Mouse (Mus musculus) intestine, embryonic 15.5 days (tissue): ENCODE measurements at regions not wholly inside any gene's neighbourhood (a gene's known extent, or its start where the extent isn't known, plus 50 kb on each side); places are given as distances from the start of the nearest gene placed in this dataset.

ENCODE experiments used
- ATAC-seq: fragments of 200-750 bp; cut with Nextera tagmentation; 2 replicates; pipeline ENCODE4 v1.8.0; 2017; ENCODE audit warnings: moderate TSS enrichment, moderate library complexity
- H3K27ac ChIP-seq: fragments of 300-500 bp; sonication (generic); 2 replicates; pipeline ENCODE4 v1.5.1; 2015; ENCODE audit warnings: mild to moderate bottlenecking, inconsistent platforms
- H3K27me3 ChIP-seq: fragments of 300-500 bp; sonication (generic); replicated peaks from 2 replicates; pipeline ENCODE4 v1.6.1; 2015; ENCODE audit warnings: inconsistent platforms
- H3K36me3 ChIP-seq: fragments of 300-500 bp; sonication (generic); 2 replicates; pipeline ENCODE4 v1.6.1; 2015; ENCODE audit warnings: inconsistent platforms
- H3K4me1 ChIP-seq: fragments of 300-500 bp; sonication (generic); replicated peaks from 2 replicates; pipeline ENCODE4 v1.6.1; 2015; ENCODE audit warnings: inconsistent platforms
- H3K4me2 ChIP-seq: fragments of 300-500 bp; sonication (generic); replicated peaks from 2 replicates; pipeline ENCODE4 v1.6.1; 2015; ENCODE audit warnings: mild to moderate bottlenecking, inconsistent platforms
- H3K4me3 ChIP-seq: fragments of 300-500 bp; sonication (generic); replicated peaks from 2 replicates; pipeline ENCODE4 v1.5.1; 2015; ENCODE audit warnings: inconsistent platforms
- H3K9ac ChIP-seq: fragments of 300-500 bp; sonication (generic); 2 replicates; pipeline ENCODE4 v1.6.1; 2015; ENCODE audit warnings: inconsistent platforms
- H3K9me3 ChIP-seq: fragments of 300-500 bp; sonication (generic); 2 replicates; pipeline ENCODE4 v1.6.1; 2016; ENCODE audit warnings: inconsistent platforms
- WGBS: fragments of 180-500 bp; shearing (Covaris S2); methylation state at CpG from one replicate; pipeline ENCODE4 v1.1.7; 2015; 5-methylcytosine and 5-hydroxymethylcytosine counted together

GRCm38 (mm10) chr2:170222819-170223218 is 74.9 kb upstream of the Zfp217 start:
- peak overlapping the region; percentile 42 for H3K4me2 ChIP-seq
- no peaks in the 10 kb centered on the region for H3K27me3 ChIP-seq
- WGBS, result 1% methylated on average over 6 of the region's 6 CpGs
- H3K4me3 ChIP-seq, result no peak overlapping the region
- H3K36me3 ChIP-seq, result no peaks in the 10 kb centered on the region
- H3K4me1 ChIP-seq, result peaks cover 27% of the 10 kb centered on the region
- ATAC-seq, result no peak
- no peaks in the 10 kb centered on the region for H3K9me3 ChIP-seq
- H3K9ac ChIP-seq, result peak overlapping the region; percentile 26; the same call in 1 of the 2 replicates
- H3K27ac ChIP-seq, result peak overlapping the region; percentile 55; the same call in 1 of the 2 replicates

GRCm38 (mm10) chr2:170221994-170222535 is 74.2 kb upstream of the Zfp217 start:
- no peak for ATAC-seq
- peaks cover 27% of the 10 kb centered on the region for H3K4me1 ChIP-seq
- 19% methylated on average over 13 of the region's 13 CpGs for WGBS
- H3K4me2 ChIP-seq, result peak overlapping the region; percentile 42
- H3K9me3 ChIP-seq, result no peaks in the 10 kb centered on the region
- H3K36me3 ChIP-seq, result no peaks in the 10 kb centered on the region
- H3K27me3 ChIP-seq, result no peaks in the 10 kb centered on the region
- no peak overlapping the region for H3K9ac ChIP-seq
- no peak overlapping the region for H3K4me3 ChIP-seq
- peak overlapping the region; percentile 44; the same call in 1 of the 2 replicates for H3K27ac ChIP-seq

- Histone ChIP-seq H3K9ac (peak overlapping the region; percentile 31), H3K4me3 (peak overlapping the region; percentile 23), H3K4me1 (peaks cover 27% of the 10 kb centered on the region), H3K27me3 (no peaks in the 10 kb centered on the region), H3K4me2 (peak overlapping the region; percentile 72), H3K27ac (peak overlapping the region; percentile 23; the same call in 1 of the 2 replicates), H3K9me3 (no peaks in the 10 kb centered on the region), H3K36me3 (no peaks in the 10 kb centered on the region)
- ATAC-seq, result peak; percentile 29; the same call in 1 of the 2 replicates
- WGBS, result 2% methylated on average over 20 of the region's 20 CpGs
Measured at GRCm38 (mm10) chr2:170220871-170221369, 73.0 kb upstream of the Zfp217 start.

- Histone ChIP-seq H3K4me1 (peaks cover 27% of the 10 kb centered on the region), H3K9ac (no peak overlapping the region), H3K27ac (0 out of 2 replicates have a peak overlapping the region, but pooled peaks have one; percentile 23), H3K36me3 (no peaks in the 10 kb centered on the region), H3K4me2 (peak overlapping the region; percentile 72), H3K9me3 (no peaks in the 10 kb centered on the region), H3K4me3 (peak overlapping the region; percentile 23), H3K27me3 (no peaks in the 10 kb centered on the region)
- WGBS, result 13% methylated on average over 11 of the region's 11 CpGs
- no peak for ATAC-seq
Measured at GRCm38 (mm10) chr2:170220443-170220842, 72.5 kb upstream of the Zfp217 start.

- peak overlapping the region; percentile 14; the same call in 1 of the 2 replicates for H3K27ac ChIP-seq
- ATAC-seq, result no peak; the same call in 1 of the 2 replicates
- peaks cover 27% of the 10 kb centered on the region for H3K4me1 ChIP-seq
- no peaks in the 10 kb centered on the region for H3K36me3 ChIP-seq
- WGBS, result 12% methylated on average over 20 of the region's 20 CpGs
- no peaks in the 10 kb centered on the region for H3K27me3 ChIP-seq
- no peaks in the 10 kb centered on the region for H3K9me3 ChIP-seq
- peak overlapping the region; percentile 72 for H3K4me2 ChIP-seq
- H3K9ac ChIP-seq, result peak overlapping the region; percentile 43; the same call in 1 of the 2 replicates
- H3K4me3 ChIP-seq, result peak overlapping the region; percentile 23
Measured at GRCm38 (mm10) chr2:170219611-170220401, 71.9 kb upstream of the Zfp217 start.

- H3K4me1 ChIP-seq, result peaks cover 27% of the 10 kb centered on the region
- H3K4me2 ChIP-seq, result peak overlapping the region; percentile 72
- no peak for ATAC-seq
- no peaks in the 10 kb centered on the region for H3K36me3 ChIP-seq
- H3K4me3 ChIP-seq, result peak overlapping the region; percentile 23
- peak overlapping the region; percentile 14; the same call in 1 of the 2 replicates for H3K27ac ChIP-seq
- H3K9me3 ChIP-seq, result no peaks in the 10 kb centered on the region
- no peaks in the 10 kb centered on the region for H3K27me3 ChIP-seq
- H3K9ac ChIP-seq, result peak overlapping the region; percentile 43; the same call in 1 of the 2 replicates
- 9% methylated on average over 11 of the region's 11 CpGs for WGBS
Measured at GRCm38 (mm10) chr2:170219161-170219581, 71.3 kb upstream of the Zfp217 start.

- Histone ChIP-seq H3K9ac (no peak overlapping the region), H3K4me2 (peak overlapping the region; percentile 72), H3K36me3 (no peaks in the 10 kb centered on the region), H3K9me3 (no peaks in the 10 kb centered on the region), H3K4me3 (no peak overlapping the region), H3K27me3 (no peaks in the 10 kb centered on the region), H3K27ac (no peak overlapping the region), H3K4me1 (peaks cover 27% of the 10 kb centered on the region)
- WGBS, result 13% methylated on average over 22 of the region's 22 CpGs
- peak; percentile 53 for ATAC-seq
Measured at GRCm38 (mm10) chr2:170218230-170219044, 70.5 kb upstream of the Zfp217 start.

- Histone ChIP-seq H3K27me3 (no peaks in the 10 kb centered on the region), H3K4me1 (peaks cover 19% of the 10 kb centered on the region), H3K9me3 (no peaks in the 10 kb centered on the region), H3K4me2 (no peak overlapping the region), H3K9ac (no peak overlapping the region), H3K36me3 (no peaks in the 10 kb centered on the region), H3K27ac (no peak overlapping the region), H3K4me3 (no peak overlapping the region)
- 95% methylated on average over 7 of the region's 7 CpGs for WGBS
- no peak for ATAC-seq
Measured at GRCm38 (mm10) chr2:170216311-170216710, 68.4 kb upstream of the Zfp217 start.

- no peaks in the 10 kb centered on the region for H3K9me3 ChIP-seq
- no peaks in the 10 kb centered on the region for H3K27me3 ChIP-seq
- no peak overlapping the region for H3K9ac ChIP-seq
- peak overlapping the region; percentile 33 for H3K27ac ChIP-seq
- 47% methylated on average over 12 of the region's 12 CpGs for WGBS
- peaks cover 7% of the 10 kb centered on the region for H3K4me1 ChIP-seq
- H3K4me2 ChIP-seq, result no peak overlapping the region
- H3K4me3 ChIP-seq, result no peak overlapping the region
- ATAC-seq, result peak; percentile 92
- no peaks in the 10 kb centered on the region for H3K36me3 ChIP-seq
Measured at GRCm38 (mm10) chr2:170209121-170209520, 61.2 kb upstream of the Zfp217 start.

- no peak for ATAC-seq
- no peaks in the 10 kb centered on the region for H3K9me3 ChIP-seq
- 79% methylated on average over 7 of the region's 7 CpGs for WGBS
- no peak overlapping the region for H3K4me3 ChIP-seq
- H3K4me2 ChIP-seq, result no peak overlapping the region
- H3K27ac ChIP-seq, result no peak overlapping the region
- no peaks in the 10 kb centered on the region for H3K27me3 ChIP-seq
- no peak overlapping the region for H3K9ac ChIP-seq
- no peaks in the 10 kb centered on the region for H3K36me3 ChIP-seq
- H3K4me1 ChIP-seq, result peaks cover 7% of the 10 kb centered on the region
Measured at GRCm38 (mm10) chr2:170207878-170208277, 60.0 kb upstream of the Zfp217 start.

- no peak overlapping the region for H3K9ac ChIP-seq
- 90% methylated on average over 6 of the region's 6 CpGs for WGBS
- peaks cover 7% of the 10 kb centered on the region for H3K4me1 ChIP-seq
- ATAC-seq, result no peak
- no peak overlapping the region for H3K4me2 ChIP-seq
- H3K27ac ChIP-seq, result no peak overlapping the region
- H3K36me3 ChIP-seq, result no peaks in the 10 kb centered on the region
- H3K4me3 ChIP-seq, result no peak overlapping the region
- H3K27me3 ChIP-seq, result no peaks in the 10 kb centered on the region
- H3K9me3 ChIP-seq, result no peaks in the 10 kb centered on the region
Measured at GRCm38 (mm10) chr2:170207395-170207794, 59.5 kb upstream of the Zfp217 start.

- 44% methylated on average over 14 of the region's 14 CpGs for WGBS
- Histone ChIP-seq H3K4me3 (no peak overlapping the region), H3K36me3 (no peaks in the 10 kb centered on the region), H3K27ac (no peak overlapping the region), H3K9ac (no peak overlapping the region), H3K9me3 (no peaks in the 10 kb centered on the region), H3K4me1 (peaks cover 7% of the 10 kb centered on the region), H3K27me3 (no peaks in the 10 kb centered on the region), H3K4me2 (0 out of 2 replicates have a peak overlapping the region, but pooled peaks have one; percentile 26)
- ATAC-seq, result no peak
Measured at GRCm38 (mm10) chr2:170206870-170207269, 59.0 kb upstream of the Zfp217 start.
